Mouse (Mus musculus): ENCODE measurements around the gene Zbtb37. TPM values are rescaled to one million over a fixed set of nuclear protein-coding genes. Genes with fewer than 3 reads are reported as not detected.
A peak's percentile ranks its signal among the peaks of the same experiment; 100 is the strongest.

Zbtb37 gene
- polyA plus RNA-seq, 1 experiment from 2014 or later: 4.0 TPM

- Histone ChIP-seq H3K4me3 (ENCODE audit: low read depth, low read length) (no peak overlapping the region), H3K9ac (ENCODE audit: low read depth, low read length) (no peak overlapping the region), H3K9me3 (ENCODE audit: control insufficient read depth) (no peaks in the 10 kb centered on the region), H3K27ac (ENCODE audit: low read depth, low read length) (peak overlapping the region; percentile 35; the same call in 1 of the 2 replicates), H3K36me3 (ENCODE audit: control insufficient read depth, insufficient read depth) (peaks cover 25% of the 10 kb centered on the region), H3K4me1 (replicated peaks; ENCODE audit: control insufficient read depth, insufficient read depth, low read length) (no peaks in the 10 kb centered on the region), H3K4me2 (replicated peaks; ENCODE audit: low read depth) (no peak overlapping the region), H3K27me3 (replicated peaks; ENCODE audit: control insufficient read depth, insufficient read depth, low read length) (no peaks in the 10 kb centered on the region)
- no peak for TF ChIP-seq CTCF (IDR thresholded peaks at IDR 0.05; ENCODE audit: low read depth)
- WGBS: 19% methylated on average over 3 of the region's 3 CpGs
- no peak for ATAC-seq
These were observed 4.5 kb upstream of the Zbtb37 start for GRCm38 (mm10) chr1:161038968-161039721.

DNA sequence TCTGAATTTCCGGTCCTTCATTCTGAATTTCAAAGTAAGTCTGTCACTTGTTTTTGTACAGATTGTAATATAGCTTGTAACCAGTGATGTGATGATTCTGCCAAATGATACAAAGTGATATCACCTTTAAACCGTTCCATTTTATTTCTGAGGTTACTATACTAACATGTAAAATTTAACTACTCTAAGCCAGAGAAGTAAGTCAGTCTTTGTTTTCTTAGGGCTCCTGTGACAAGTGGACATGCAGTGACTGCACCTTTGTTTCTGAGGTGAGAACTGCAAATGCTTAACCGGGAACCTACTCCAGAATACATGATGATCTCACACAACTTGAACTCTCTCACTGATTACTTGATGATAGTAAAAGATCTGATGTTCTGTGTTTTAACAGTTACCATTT is 3.4 kb upstream of the Zbtb37 start:
- Histone ChIP-seq H3K9ac (ENCODE audit: low read depth, low read length) (no peak overlapping the region), H3K4me2 (replicated peaks; ENCODE audit: low read depth) (peak overlapping the region; percentile 4; the same call in 1 of the 2 replicates), H3K36me3 (ENCODE audit: control insufficient read depth, insufficient read depth) (peaks cover 25% of the 10 kb centered on the region), H3K4me1 (replicated peaks; ENCODE audit: control insufficient read depth, insufficient read depth, low read length) (no peaks in the 10 kb centered on the region), H3K9me3 (ENCODE audit: control insufficient read depth) (no peaks in the 10 kb centered on the region), H3K4me3 (ENCODE audit: low read depth, low read length) (no peak overlapping the region), H3K27ac (ENCODE audit: low read depth, low read length) (no peak overlapping the region), H3K27me3 (replicated peaks; ENCODE audit: control insufficient read depth, insufficient read depth, low read length) (no peaks in the 10 kb centered on the region)
- no peak for TF ChIP-seq CTCF (IDR thresholded peaks at IDR 0.05; ENCODE audit: low read depth)
- no peak for ATAC-seq
- WGBS: 32% methylated on average over 3 of the region's 3 CpGs

GRCm38 (mm10) chr1:161037599-161037998 is 3.0 kb upstream of the Zbtb37 start:
- no peak for TF ChIP-seq CTCF (IDR thresholded peaks at IDR 0.05; ENCODE audit: low read depth)
- H3K27ac ChIP-seq (ENCODE audit: low read depth, low read length): no peak overlapping the region
- peak overlapping the region; percentile 66 for H3K4me2 ChIP-seq (replicated peaks; ENCODE audit: low read depth)
- H3K4me3 ChIP-seq (ENCODE audit: low read depth, low read length): peak overlapping the region; percentile 0; the same call in 1 of the 2 replicates
- WGBS: 18% methylated on average over 3 of the region's 3 CpGs
- ATAC-seq: no peak
- no peaks in the 10 kb centered on the region for H3K9me3 ChIP-seq (ENCODE audit: control insufficient read depth)
- no peak overlapping the region for H3K9ac ChIP-seq (ENCODE audit: low read depth, low read length)
- H3K36me3 ChIP-seq (ENCODE audit: control insufficient read depth, insufficient read depth): peaks cover 25% of the 10 kb centered on the region
- no peaks in the 10 kb centered on the region for H3K4me1 ChIP-seq (replicated peaks; ENCODE audit: control insufficient read depth, insufficient read depth, low read length)
- no peaks in the 10 kb centered on the region for H3K27me3 ChIP-seq (replicated peaks; ENCODE audit: control insufficient read depth, insufficient read depth, low read length)

GRCm38 (mm10) chr1:161037026-161037425 is 2.4 kb upstream of the Zbtb37 start:
- no peaks in the 10 kb centered on the region for H3K9me3 ChIP-seq (ENCODE audit: control insufficient read depth)
- H3K27ac ChIP-seq (ENCODE audit: low read depth, low read length): no peak overlapping the region
- H3K4me1 ChIP-seq (replicated peaks; ENCODE audit: control insufficient read depth, insufficient read depth, low read length): no peaks in the 10 kb centered on the region
- H3K4me2 ChIP-seq (replicated peaks; ENCODE audit: low read depth): peak overlapping the region; percentile 66
- no peak for TF ChIP-seq CTCF (IDR thresholded peaks at IDR 0.05; ENCODE audit: low read depth)
- no peaks in the 10 kb centered on the region for H3K27me3 ChIP-seq (replicated peaks; ENCODE audit: control insufficient read depth, insufficient read depth, low read length)
- no peak overlapping the region for H3K9ac ChIP-seq (ENCODE audit: low read depth, low read length)
- 0% methylated on average over 1 of the region's 1 CpGs for WGBS
- ATAC-seq: no peak
- H3K36me3 ChIP-seq (ENCODE audit: control insufficient read depth, insufficient read depth): peaks cover 30% of the 10 kb centered on the region
- peak overlapping the region; percentile 90 for H3K4me3 ChIP-seq (ENCODE audit: low read depth, low read length)

GRCm38 (mm10) chr1:161036411-161036841 is 1.8 kb upstream of the Zbtb37 start:
- Histone ChIP-seq H3K9me3 (ENCODE audit: control insufficient read depth) (no peaks in the 10 kb centered on the region), H3K27ac (ENCODE audit: low read depth, low read length) (0 out of 2 replicates have a peak overlapping the region, but pooled peaks have one; percentile 97), H3K27me3 (replicated peaks; ENCODE audit: control insufficient read depth, insufficient read depth, low read length) (no peaks in the 10 kb centered on the region), H3K4me3 (ENCODE audit: low read depth, low read length) (peak overlapping the region; percentile 90), H3K4me2 (replicated peaks; ENCODE audit: low read depth) (peak overlapping the region; percentile 66), H3K36me3 (ENCODE audit: control insufficient read depth, insufficient read depth) (peaks cover 30% of the 10 kb centered on the region), H3K9ac (ENCODE audit: low read depth, low read length) (peak overlapping the region; percentile 76), H3K4me1 (replicated peaks; ENCODE audit: control insufficient read depth, insufficient read depth, low read length) (no peaks in the 10 kb centered on the region)
- ATAC-seq: no peak
- 1% methylated on average over 5 of the region's 5 CpGs for WGBS
- no peak for TF ChIP-seq CTCF (IDR thresholded peaks at IDR 0.05; ENCODE audit: low read depth)

GRCm38 (mm10) chr1:161035786-161036404 is 1.2 kb upstream of the Zbtb37 start:
- Histone ChIP-seq H3K36me3 (ENCODE audit: control insufficient read depth, insufficient read depth) (peaks cover 30% of the 10 kb centered on the region), H3K4me1 (replicated peaks; ENCODE audit: control insufficient read depth, insufficient read depth, low read length) (no peaks in the 10 kb centered on the region), H3K27me3 (replicated peaks; ENCODE audit: control insufficient read depth, insufficient read depth, low read length) (no peaks in the 10 kb centered on the region), H3K4me2 (replicated peaks; ENCODE audit: low read depth) (peak overlapping the region; percentile 66), H3K4me3 (ENCODE audit: low read depth, low read length) (peak overlapping the region; percentile 90), H3K9me3 (ENCODE audit: control insufficient read depth) (no peaks in the 10 kb centered on the region), H3K27ac (ENCODE audit: low read depth, low read length) (peak overlapping the region; percentile 97), H3K9ac (ENCODE audit: low read depth, low read length) (peak overlapping the region; percentile 76)
- no peak for ATAC-seq
- WGBS: under 1% methylated on average over 6 of the region's 6 CpGs
- TF ChIP-seq CTCF (IDR thresholded peaks at IDR 0.05; ENCODE audit: low read depth): no peak

All from intestine, postnatal 0 days (tissue).